Mouse (Mus musculus) frontal cortex, postnatal 14 days (tissue): ENCODE measurements around the gene Fbxl12.

Source experiments
- DNase-seq, 2 experiments: peaks; one replicate each; pipeline ENCODE4 v3.0.0; 2022; ENCODE audit warnings: low spot score in 2 of 2

Fbxl12 gene

DNA sequence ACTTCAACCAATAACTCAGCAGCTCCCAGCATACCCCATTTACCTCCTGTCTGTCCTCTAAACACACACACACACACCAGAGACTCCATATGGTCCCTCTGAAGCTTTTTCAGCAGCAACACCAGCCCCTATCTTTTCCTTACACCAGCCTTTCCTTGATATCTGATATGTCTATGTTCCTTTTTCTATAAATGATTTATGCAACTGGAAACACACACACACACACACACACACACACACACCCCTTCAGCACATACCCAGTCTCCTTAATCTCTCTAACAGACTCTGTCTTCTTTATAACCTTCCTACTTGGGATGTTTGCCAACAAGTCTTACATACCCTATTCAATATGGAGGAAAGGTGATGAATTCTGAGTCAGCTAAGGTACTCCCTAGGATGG lies 73.5 kb downstream of the Fbxl12 start:
- no peak for DNase-seq
